Mouse (Mus musculus) ES-E14 (cell line): ENCODE data around the gene Nmnat2. TPM values are rescaled to one million over a fixed set of nuclear protein-coding genes. Genes with fewer than 3 reads are reported as not detected.

ENCODE experiments used
- DNase-seq: peaks from one replicate; pipeline ENCODE4 v3.0.0-alpha.2; 2013; ENCODE audit warnings: low read depth, low spot score
- H3K27ac ChIP-seq: 2 replicates; pipeline ENCODE4 v1.5.1; 2012; ENCODE audit warnings: low read depth, mild to moderate bottlenecking, low read length, moderate library complexity, mixed read lengths; ENCODE audit not compliant: poor library complexity, insufficient read depth, severe bottlenecking
- H3K36me3 ChIP-seq: 2 replicates; pipeline ENCODE4 v1.6.1; 2012; ENCODE audit warnings: mild to moderate bottlenecking, low read length, moderate library complexity, mixed read lengths; ENCODE audit not compliant: control insufficient read depth, poor library complexity, insufficient read depth, severe bottlenecking
- H3K4me1 ChIP-seq, 2 experiments: fragments of 150-350 bp in 1 of 2; sonication (generic) in 1 of 2; 2 replicates each; pipeline ENCODE4 v1.6.1; 2012; ENCODE audit warnings: low read length in 2 of 2, mild to moderate bottlenecking in 1 of 2, mixed read lengths in 1 of 2; ENCODE audit not compliant: control insufficient read depth in 2 of 2, insufficient read depth in 2 of 2, poor library complexity in 1 of 2
- H3K4me3 ChIP-seq, 2 experiments: fragments of 150-350 bp in 1 of 2; sonication (generic) in 1 of 2; 2 replicates each; pipeline ENCODE4 v1.5.1; 2012; ENCODE audit warnings: low read length in 2 of 2, low read depth in 1 of 2, mild to moderate bottlenecking in 1 of 2, mixed read lengths in 1 of 2; ENCODE audit not compliant: insufficient read depth in 1 of 2, poor library complexity in 1 of 2, severe bottlenecking in 1 of 2
- H3K9ac ChIP-seq: 2 replicates; pipeline ENCODE4 v1.6.1; 2012; ENCODE audit warnings: low read depth, mild to moderate bottlenecking, low read length, mixed read lengths; ENCODE audit not compliant: poor library complexity, insufficient read depth, severe bottlenecking
- H3K9me3 ChIP-seq: fragments of 150-350 bp; sonication (generic); 2 replicates; pipeline ENCODE4 v1.6.1; 2012; ENCODE audit warnings: low read depth, mild to moderate bottlenecking, low read length; ENCODE audit not compliant: control insufficient read depth, insufficient read depth
- CHD2 ChIP-seq: IDR thresholded peaks from 2 replicates; pipeline ENCODE4 v1.6.1; 2014; ENCODE audit warnings: mild to moderate bottlenecking, low read depth, low read length, inconsistent platforms
- HCFC1 ChIP-seq: IDR thresholded peaks from 2 replicates; pipeline ENCODE4 v1.6.1; 2012; ENCODE audit warnings: low read length, inconsistent platforms, borderline replicate concordance; ENCODE audit not compliant: insufficient read depth
- MAFK ChIP-seq: IDR thresholded peaks from 2 replicates; pipeline ENCODE4 v1.6.1; 2014; ENCODE audit warnings: mild to moderate bottlenecking, low read depth, low read length, inconsistent platforms; ENCODE audit not compliant: insufficient read depth
- ZC3H11A ChIP-seq: IDR thresholded peaks from 2 replicates; pipeline ENCODE4 v1.6.1; 2012; ENCODE audit warnings: low read depth, mild to moderate bottlenecking, inconsistent platforms, low read length, borderline replicate concordance
- ZNF384 ChIP-seq: IDR thresholded peaks from 2 replicates; pipeline ENCODE4 v1.6.1; 2012; ENCODE audit warnings: low read depth, low read length, inconsistent platforms
- in situ Hi-C, 2 experiments: fragments of 600-800 bp; cut with MboI; formaldehyde crosslinking; loops; one replicate each; pipeline ENCODE4 v1.15.1; 2025; ENCODE audit warnings: low sequenced_read_pairs in 2 of 2, inconsistent platforms in 1 of 2; ENCODE audit not compliant: unreplicated experiment in 2 of 2
- total RNA-seq: library from RNA; depleted of rRNA; stranded (reverse); fragments of 300-350 nt; gene quantifications from 2 replicates; pipeline ENCODE4 v1.2.3, GENCODE M21; 2012

The Nmnat2 gene
- total RNA-seq, 1 experiment: 24.8 TPM

DNA sequence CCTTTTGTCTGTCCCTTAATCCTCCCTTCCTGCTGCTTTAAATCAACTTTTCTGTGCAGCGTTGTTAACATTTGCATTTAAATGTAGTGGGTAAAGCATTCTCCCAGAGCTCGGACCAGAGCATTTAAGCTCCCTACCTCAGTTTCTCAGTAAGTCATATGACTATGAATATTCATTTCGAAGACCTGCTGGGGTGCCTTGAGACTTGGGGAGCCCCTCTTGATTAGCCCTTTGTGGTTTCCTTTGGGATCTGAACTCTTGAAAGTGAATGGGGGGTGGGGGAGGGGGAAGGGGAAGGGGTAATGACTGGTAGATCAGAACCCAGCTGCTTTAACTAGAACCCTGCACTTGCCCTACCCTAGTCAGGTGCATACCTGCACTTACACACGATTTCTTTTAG is 19.1 kb downstream of the Nmnat2 start:
- no peak overlapping the region for H3K9ac ChIP-seq
- peaks cover 3% of the 10 kb centered on the region; the same call in 1 of the 2 replicates for H3K36me3 ChIP-seq
- in situ Hi-C loops: no loop called here
- TF ChIP-seq ZNF384 (no peak), ZC3H11A (no peak), CHD2 (no peak), MAFK (no peak)
- no peak overlapping the region for H3K4me3 ChIP-seq
- H3K4me1 ChIP-seq: peaks cover 2 to 12% of the 10 kb centered on the region in 2 experiments; a peak in 3 of 4 replicates
- peaks cover 6% of the 10 kb centered on the region; the same call in 1 of the 2 replicates for H3K9me3 ChIP-seq
- H3K27ac ChIP-seq: no peak overlapping the region; the same call in 1 of the 2 replicates
- DNase-seq: no peak

DNA sequence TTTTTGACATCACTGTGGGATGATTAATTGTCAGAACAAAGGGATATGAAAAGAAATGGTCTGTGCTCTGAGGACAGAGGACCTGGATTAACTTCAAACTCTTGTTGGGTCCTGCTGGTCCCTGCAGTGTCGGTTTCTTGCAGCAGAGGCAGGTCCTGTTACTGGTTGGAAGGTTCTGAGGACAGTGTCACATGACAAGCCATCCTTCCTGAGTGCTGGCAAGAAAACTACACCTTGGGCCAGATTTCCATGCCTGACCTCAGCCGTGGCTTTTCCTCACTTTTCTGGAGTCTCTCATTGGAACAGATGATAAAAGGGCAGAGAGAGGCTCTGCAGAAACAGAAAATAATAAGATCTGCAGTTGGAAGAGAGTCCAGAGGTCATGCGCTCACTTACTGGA is 20.4 kb downstream of the Nmnat2 start:
- Histone ChIP-seq H3K4me3 (no peak overlapping the region), H3K4me1 (peaks cover 2 to 12% of the 10 kb centered on the region in 2 experiments; a peak in 3 of 4 replicates), H3K36me3 (peaks cover 3% of the 10 kb centered on the region; the same call in 1 of the 2 replicates), H3K9me3 (peaks cover 6% of the 10 kb centered on the region; the same call in 1 of the 2 replicates), H3K9ac (no peak overlapping the region), H3K27ac (no peak overlapping the region)
- TF ChIP-seq ZC3H11A: no peak
- in situ Hi-C loops: no loop called here
- no peak for DNase-seq

DNA sequence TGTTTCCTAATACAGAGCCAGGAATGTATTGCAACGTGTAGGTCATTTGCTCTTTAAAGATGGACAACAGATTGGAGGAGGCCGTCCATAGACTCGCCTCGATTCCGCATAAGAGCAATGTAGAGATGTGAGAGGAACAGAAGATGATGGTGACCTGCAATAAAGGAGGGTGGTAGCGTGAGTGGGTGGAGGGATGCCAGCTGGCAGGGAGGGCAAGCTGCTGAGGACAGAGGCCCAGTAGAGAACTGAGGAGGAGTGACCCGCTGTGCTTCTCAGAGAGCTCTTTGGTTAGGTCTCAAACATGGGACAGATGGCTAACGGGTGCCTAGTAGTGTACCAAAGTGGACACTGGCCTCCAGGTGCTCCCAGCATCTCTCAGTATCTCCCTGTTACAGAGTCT is 23.9 kb downstream of the Nmnat2 start:
- no peak for TF ChIP-seq HCFC1
- TF ChIP-seq CHD2: no peak
- TF ChIP-seq MAFK: no peak
- Histone ChIP-seq H3K27ac (no peak overlapping the region), H3K9ac (no peak overlapping the region), H3K36me3 (peaks cover 3% of the 10 kb centered on the region; the same call in 1 of the 2 replicates), H3K9me3 (peaks cover 6% of the 10 kb centered on the region; the same call in 1 of the 2 replicates), H3K4me3 (no peak overlapping the region), H3K4me1 (peaks cover 0 to 4% of the 10 kb centered on the region in 2 experiments; a peak in 3 of 4 replicates)
- DNase-seq: no peak
- in situ Hi-C loops: no loop called here

DNA sequence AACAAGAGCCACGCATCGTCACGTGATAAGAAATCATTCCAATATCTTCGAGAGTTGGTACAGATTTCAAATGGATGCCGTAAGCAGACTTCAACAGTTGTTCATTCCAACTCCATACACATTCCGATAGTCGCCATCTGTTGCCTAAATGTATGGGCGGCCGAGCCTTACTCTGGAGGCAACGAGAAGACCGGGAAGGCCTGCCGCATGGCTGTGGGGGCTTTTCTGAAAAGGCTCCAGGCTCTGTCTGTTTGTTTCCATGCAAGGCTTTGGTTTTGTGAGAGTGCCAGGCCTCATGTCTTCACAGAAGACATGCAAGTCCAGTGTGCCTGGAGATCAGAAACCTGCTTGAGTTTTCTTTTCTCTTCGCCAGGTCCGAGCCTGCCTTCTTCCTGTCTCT is 28.6 kb downstream of the Nmnat2 start:
- Histone ChIP-seq H3K9ac (no peak overlapping the region), H3K27ac (no peak overlapping the region), H3K9me3 (no peaks in the 10 kb centered on the region), H3K4me1 (no peaks in the 10 kb centered on the region), H3K36me3 (no peaks in the 10 kb centered on the region), H3K4me3 (no peak overlapping the region)
- in situ Hi-C loops: no loop called here
- TF ChIP-seq MAFK (no peak), CHD2 (no peak), HCFC1 (no peak), ZC3H11A (no peak), ZNF384 (no peak)
- DNase-seq: no peak

DNA sequence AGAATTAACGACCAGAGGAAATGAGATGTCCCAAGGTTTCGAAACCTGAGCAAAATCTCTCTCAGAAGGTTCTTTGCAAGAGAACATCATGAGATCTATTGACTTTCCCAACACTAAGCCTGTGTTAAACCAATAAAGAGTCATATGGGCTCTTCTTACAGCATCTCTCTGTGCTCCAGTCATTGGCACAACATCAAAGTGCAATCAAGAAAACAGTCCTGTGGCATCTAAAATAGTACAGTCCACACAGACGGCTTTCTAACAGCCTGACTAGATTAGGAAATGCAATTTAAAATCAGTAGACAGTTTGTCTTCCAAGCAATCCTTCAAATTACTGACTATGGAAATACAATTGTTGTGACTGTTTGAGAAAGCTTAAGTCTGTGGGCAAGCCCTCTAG is 32.2 kb downstream of the Nmnat2 start:
- H3K9ac ChIP-seq: no peak overlapping the region
- H3K27ac ChIP-seq: no peak overlapping the region
- H3K9me3 ChIP-seq: no peaks in the 10 kb centered on the region
- DNase-seq: no peak
- H3K36me3 ChIP-seq: no peaks in the 10 kb centered on the region
- in situ Hi-C loops: no loop called here
- TF ChIP-seq CHD2 (no peak), MAFK (no peak), ZNF384 (no peak), ZC3H11A (no peak), HCFC1 (no peak)
- 0 out of 4 replicates have a peak, but pooled peaks cover 0 to 2% of the 10 kb centered on the region in 2 experiments for H3K4me1 ChIP-seq
- H3K4me3 ChIP-seq: no peak overlapping the region
